Mouse (Mus musculus): ENCODE data around the gene Fgfr2. TPM values are rescaled to one million over a fixed set of nuclear protein-coding genes. Genes with fewer than 3 reads are reported as not detected.
A peak's percentile ranks its signal among the peaks of the same experiment; 100 is the strongest.

Fgfr2 gene
- total and polyA plus RNA-seq, 2 experiments from 2014 or later, result 12.1 to 32.6 TPM

DNA sequence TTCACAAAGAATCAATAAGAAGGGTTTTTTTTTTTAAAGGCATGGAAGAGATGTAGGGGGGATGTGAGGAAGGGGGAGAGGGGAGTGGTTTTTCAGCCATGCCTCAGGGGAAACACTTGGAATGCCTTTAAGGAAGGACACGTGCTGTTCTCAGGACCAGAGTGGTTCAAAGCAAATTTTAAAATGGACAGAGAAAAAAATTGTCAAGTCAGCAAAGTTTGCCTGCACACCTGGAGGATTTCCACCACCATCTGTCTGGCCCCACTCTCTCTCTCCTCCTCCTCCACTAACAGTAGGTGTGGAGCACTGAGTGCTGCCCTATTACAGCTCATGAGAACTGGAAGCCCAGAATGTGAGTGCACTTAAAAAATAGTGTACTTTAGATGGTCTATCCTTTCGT, 1619.4 kb downstream of the Fgfr2 start:
- no peak overlapping the region for H3K4me2 ChIP-seq (ENCODE audit: low read depth, low read length, poor library complexity, severe bottlenecking)
- H3K9ac ChIP-seq (replicated peaks; ENCODE audit: low read length, poor library complexity, severe bottlenecking), result no peak overlapping the region
- H3K27ac ChIP-seq (ENCODE audit: low read depth, low read length), result no peak overlapping the region
- no peak overlapping the region for H3K4me3 ChIP-seq (ENCODE audit: low read depth, low read length)
- H3K36me3 ChIP-seq (ENCODE audit: insufficient read depth, low read length), result no peaks in the 10 kb centered on the region
- DNase-seq (ENCODE audit: low spot score), result no peak
- H3K9me3 ChIP-seq (ENCODE audit: low read length), result no peaks in the 10 kb centered on the region
- no peak for TF ChIP-seq CTCF (IDR thresholded peaks at IDR 0.05)
- 79% methylated on average over 2 of the region's 2 CpGs for WGBS
- no peaks in the 10 kb centered on the region for H3K4me1 ChIP-seq (ENCODE audit: insufficient read depth, low read length)
- no peak for ATAC-seq (ENCODE audit: low FRiP score)
- H3K27me3 ChIP-seq (ENCODE audit: insufficient read depth, low read length), result no peaks in the 10 kb centered on the region

DNA sequence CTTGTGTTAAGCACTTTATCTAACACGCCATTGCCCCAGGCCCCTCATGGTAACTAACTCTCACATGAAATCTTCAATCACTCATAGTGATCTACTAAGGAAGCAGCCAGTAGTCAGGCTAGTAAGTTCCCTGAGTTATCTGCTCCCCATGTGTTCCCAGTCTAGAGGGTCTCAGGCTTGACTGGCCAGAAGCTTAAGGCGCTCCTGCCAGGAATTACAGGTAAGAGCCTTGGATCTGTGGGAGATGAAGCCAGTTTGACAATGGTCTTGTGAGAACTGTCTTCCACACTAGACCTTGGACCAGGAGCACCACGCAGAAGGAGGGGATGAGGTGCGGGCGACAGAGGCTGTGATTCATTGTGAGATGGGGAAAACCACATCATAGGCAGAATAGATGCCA, 1644.7 kb downstream of the Fgfr2 start:
- H3K36me3 ChIP-seq (ENCODE audit: insufficient read depth, low read length), result no peaks in the 10 kb centered on the region
- H3K27ac ChIP-seq (ENCODE audit: low read depth, low read length), result no peak overlapping the region
- H3K4me3 ChIP-seq (ENCODE audit: low read depth, low read length), result no peak overlapping the region
- no peaks in the 10 kb centered on the region for H3K9me3 ChIP-seq (ENCODE audit: low read length)
- no peak overlapping the region for H3K9ac ChIP-seq (replicated peaks; ENCODE audit: low read length, poor library complexity, severe bottlenecking)
- ATAC-seq (ENCODE audit: low FRiP score), result no peak
- WGBS, result 94% methylated on average over 5 of the region's 5 CpGs
- H3K4me2 ChIP-seq (ENCODE audit: low read depth, low read length, poor library complexity, severe bottlenecking), result no peak overlapping the region
- H3K27me3 ChIP-seq (ENCODE audit: insufficient read depth, low read length), result no peaks in the 10 kb centered on the region
- no peaks in the 10 kb centered on the region for H3K4me1 ChIP-seq (ENCODE audit: insufficient read depth, low read length)
- TF ChIP-seq CTCF (IDR thresholded peaks at IDR 0.05), result no peak
- no peak for DNase-seq (ENCODE audit: low spot score)

DNA sequence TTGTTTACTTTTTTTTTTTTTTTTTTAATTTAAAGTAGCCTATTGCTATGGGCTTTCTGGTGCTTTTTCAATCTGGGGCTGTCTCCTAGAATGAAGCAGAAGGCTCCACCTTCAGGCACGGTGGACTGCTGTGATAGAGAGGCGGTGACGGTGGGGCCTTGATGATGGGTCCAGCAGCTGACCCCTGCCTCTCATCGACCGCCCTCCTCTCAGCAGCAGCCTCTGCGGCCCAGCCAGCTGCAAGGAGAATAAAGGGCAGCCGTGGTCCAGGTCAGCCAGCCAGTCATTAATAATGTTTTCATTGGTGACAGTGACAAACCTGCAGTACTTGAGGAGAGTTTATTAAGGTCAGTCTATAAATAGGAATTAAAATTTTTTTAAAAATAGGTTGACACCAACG, 1646.0 kb downstream of the Fgfr2 start:
- Histone ChIP-seq H3K4me3 (ENCODE audit: low read depth, low read length) (no peak overlapping the region), H3K27ac (ENCODE audit: low read depth, low read length) (no peak overlapping the region), H3K4me1 (ENCODE audit: insufficient read depth, low read length) (no peaks in the 10 kb centered on the region), H3K9me3 (ENCODE audit: low read length) (no peaks in the 10 kb centered on the region), H3K9ac (replicated peaks; ENCODE audit: low read length, poor library complexity, severe bottlenecking) (no peak overlapping the region), H3K36me3 (ENCODE audit: insufficient read depth, low read length) (no peaks in the 10 kb centered on the region), H3K27me3 (ENCODE audit: insufficient read depth, low read length) (no peaks in the 10 kb centered on the region), H3K4me2 (ENCODE audit: low read depth, low read length, poor library complexity, severe bottlenecking) (no peak overlapping the region)
- no peak for TF ChIP-seq CTCF (IDR thresholded peaks at IDR 0.05)
- 24% methylated on average over 8 of the region's 8 CpGs for WGBS
- no peak for ATAC-seq (ENCODE audit: low FRiP score)
- no peak for DNase-seq (ENCODE audit: low spot score)

DNA sequence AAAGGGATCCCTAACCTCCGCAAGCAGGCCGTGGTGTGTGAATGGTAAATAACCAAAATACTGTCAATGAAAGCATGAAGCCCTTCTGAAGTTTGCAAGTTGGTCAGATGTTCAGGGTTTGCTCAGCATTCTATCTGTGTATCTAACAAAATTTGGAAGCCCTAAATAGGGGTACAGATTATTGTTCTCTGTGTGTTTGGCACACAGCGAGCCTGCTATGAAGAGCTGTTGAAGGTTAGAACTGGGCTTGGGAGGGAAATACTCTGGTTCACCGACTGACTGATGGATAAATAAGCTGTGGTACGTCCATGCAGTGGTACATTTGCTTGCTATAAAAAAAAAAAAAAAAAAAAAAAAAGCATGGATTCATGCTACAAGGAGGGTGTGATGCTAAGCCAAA, 1651.6 kb downstream of the Fgfr2 start:
- no peak for ATAC-seq (ENCODE audit: low FRiP score)
- no peak for TF ChIP-seq CTCF (IDR thresholded peaks at IDR 0.05)

DNA sequence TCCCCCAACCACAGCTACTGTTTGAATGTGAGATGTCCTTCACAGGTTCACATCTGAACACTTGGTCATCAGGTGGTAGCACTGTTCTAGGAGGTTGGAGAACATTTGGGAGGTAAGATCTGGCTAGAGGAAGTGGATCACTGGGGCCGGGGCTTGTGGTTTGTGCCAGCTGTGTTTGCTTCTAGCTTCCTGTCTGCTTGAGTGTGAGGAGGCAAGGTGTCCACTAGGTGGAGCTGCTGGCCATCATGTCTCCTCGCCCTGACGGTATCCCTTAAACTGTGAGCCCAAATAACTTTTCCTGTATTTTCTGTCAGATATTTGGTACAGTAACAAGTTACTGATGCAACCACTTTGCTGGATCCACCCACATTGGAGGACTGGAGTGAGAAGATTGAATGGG, 1653.6 kb downstream of the Fgfr2 start:
- WGBS, result 71% methylated on average over 3 of the region's 3 CpGs
- peak; percentile 29; the same call in 1 of the 2 replicates for TF ChIP-seq CTCF (IDR thresholded peaks at IDR 0.05)
- no peak for ATAC-seq (ENCODE audit: low FRiP score)
- no peak overlapping the region for H3K4me2 ChIP-seq (ENCODE audit: low read depth, low read length, poor library complexity, severe bottlenecking)
- H3K4me1 ChIP-seq (ENCODE audit: insufficient read depth, low read length), result no peaks in the 10 kb centered on the region
- no peak for DNase-seq (ENCODE audit: low spot score)
- no peak overlapping the region for H3K9ac ChIP-seq (replicated peaks; ENCODE audit: low read length, poor library complexity, severe bottlenecking)
- no peaks in the 10 kb centered on the region for H3K9me3 ChIP-seq (ENCODE audit: low read length)
- no peak overlapping the region for H3K4me3 ChIP-seq (ENCODE audit: low read depth, low read length)
- H3K36me3 ChIP-seq (ENCODE audit: insufficient read depth, low read length), result no peaks in the 10 kb centered on the region
- no peak overlapping the region for H3K27ac ChIP-seq (ENCODE audit: low read depth, low read length)
- no peaks in the 10 kb centered on the region for H3K27me3 ChIP-seq (ENCODE audit: insufficient read depth, low read length)

More for the DNA sequence above, 1651.6 kb downstream of the Fgfr2 start:
- H3K4me3 ChIP-seq (ENCODE audit: low read depth, low read length), result no peak overlapping the region
- 91% methylated on average over 5 of the region's 5 CpGs for WGBS
- no peaks in the 10 kb centered on the region for H3K36me3 ChIP-seq (ENCODE audit: insufficient read depth, low read length)
- H3K9me3 ChIP-seq (ENCODE audit: low read length), result no peaks in the 10 kb centered on the region
- DNase-seq (ENCODE audit: low spot score), result no peak
- H3K27ac ChIP-seq (ENCODE audit: low read depth, low read length), result no peak overlapping the region
- H3K4me2 ChIP-seq (ENCODE audit: low read depth, low read length, poor library complexity, severe bottlenecking), result no peak overlapping the region
- H3K27me3 ChIP-seq (ENCODE audit: insufficient read depth, low read length), result no peaks in the 10 kb centered on the region
- no peak overlapping the region for H3K9ac ChIP-seq (replicated peaks; ENCODE audit: low read length, poor library complexity, severe bottlenecking)
- H3K4me1 ChIP-seq (ENCODE audit: insufficient read depth, low read length), result no peaks in the 10 kb centered on the region

DNA sequence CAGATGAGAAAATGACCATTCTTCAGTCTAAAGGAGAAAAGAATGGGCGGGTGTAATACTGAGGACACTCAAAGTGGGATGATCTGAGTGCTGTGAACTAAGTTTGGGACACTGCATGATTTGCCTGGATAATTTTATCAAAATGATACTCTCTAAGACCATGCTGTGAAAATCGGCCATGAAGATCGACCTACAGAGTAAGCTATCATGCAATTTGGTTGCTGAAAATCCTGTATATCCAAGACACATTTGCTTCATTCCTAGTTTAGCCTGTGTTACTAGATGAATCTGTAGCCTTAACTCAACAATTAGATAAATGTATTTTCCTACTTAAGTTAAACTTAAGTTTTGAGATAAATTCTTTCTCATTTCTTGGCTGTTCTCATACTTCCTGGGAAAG, 1655.8 kb downstream of the Fgfr2 start:
- WGBS, result 91% methylated on average over 3 of the region's 3 CpGs

More for the DNA sequence above, 1655.8 kb downstream of the Fgfr2 start:
- no peak for DNase-seq (ENCODE audit: low spot score)
- no peak for TF ChIP-seq CTCF (IDR thresholded peaks at IDR 0.05)
- no peaks in the 10 kb centered on the region for H3K9me3 ChIP-seq (ENCODE audit: low read length)
- no peaks in the 10 kb centered on the region for H3K4me1 ChIP-seq (ENCODE audit: insufficient read depth, low read length)
- H3K27me3 ChIP-seq (ENCODE audit: insufficient read depth, low read length), result no peaks in the 10 kb centered on the region
- no peak overlapping the region for H3K9ac ChIP-seq (replicated peaks; ENCODE audit: low read length, poor library complexity, severe bottlenecking)
- no peak overlapping the region for H3K4me2 ChIP-seq (ENCODE audit: low read depth, low read length, poor library complexity, severe bottlenecking)
- no peak overlapping the region for H3K27ac ChIP-seq (ENCODE audit: low read depth, low read length)
- ATAC-seq (ENCODE audit: low FRiP score), result no peak
- no peak overlapping the region for H3K4me3 ChIP-seq (ENCODE audit: low read depth, low read length)
- no peaks in the 10 kb centered on the region for H3K36me3 ChIP-seq (ENCODE audit: insufficient read depth, low read length)

All from midbrain, postnatal 0 days (tissue).